In the genomic region with DNA sequence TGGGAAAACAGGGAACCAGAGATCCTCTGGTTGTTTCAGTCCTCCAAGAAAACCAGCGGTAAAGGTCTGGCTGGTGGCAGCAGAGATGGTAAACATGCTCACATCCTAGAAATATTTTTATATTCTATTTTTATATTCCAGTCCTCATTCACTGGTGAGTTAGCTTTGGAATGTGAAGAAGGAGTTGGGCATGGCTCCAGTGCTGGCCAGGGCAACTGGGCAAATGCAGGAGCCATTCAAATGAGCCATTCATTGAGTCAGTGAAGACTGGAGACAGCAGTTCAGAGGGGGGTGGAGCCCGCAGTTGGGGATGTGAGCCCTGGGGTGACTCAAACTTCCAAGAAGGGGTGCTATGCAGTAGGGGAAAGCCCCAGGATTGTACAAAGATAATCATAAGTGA, we compare ENCODE assay signal across 9 mouse cellular contexts. TPM values are rescaled to one million over a fixed set of nuclear protein-coding genes. Genes with fewer than 3 reads are reported as not detected.
DNase-seq lines count a peak whose midpoint lies in the region; ATAC-seq and TF ChIP-seq lines count a peak whose summit lies in the region.
"Had no signal": no experiment of that assay in that cellular context is flagged by ENCODE, and none has a peak within 500 bp of the region (broad histone marks: within the 10 kb centered on the region; RNA-seq: fewer than 3 reads in every experiment).

No protein-coding gene starts in this region.

- no peaks in the 10 kb centered on the region for H3K36me3 ChIP-seq in lung, postnatal 0 days (ENCODE audit: insufficient read depth, low read length)
- H3K36me3 ChIP-seq in midbrain, embryonic 11.5 days (ENCODE audit: control insufficient read depth, insufficient read depth, low read length): no peaks in the 10 kb centered on the region
- H3K36me3 ChIP-seq: limb, embryonic 13.5 days had no signal

- no peak overlapping the region for H3K27ac ChIP-seq in lung, postnatal 0 days (ENCODE audit: low read length)
- no peak overlapping the region for H3K27ac ChIP-seq in midbrain, embryonic 11.5 days (ENCODE audit: low read depth, low read length)
- H3K27ac ChIP-seq: limb, embryonic 13.5 days had no signal

- TF ChIP-seq EP300 in lung, postnatal 0 days (IDR thresholded peaks at IDR 0.05): no peak

- no peaks in the 10 kb centered on the region for H3K9me3 ChIP-seq in lung, postnatal 0 days (ENCODE audit: low read length)
- H3K9me3 ChIP-seq in midbrain, embryonic 11.5 days (ENCODE audit: control insufficient read depth, low read length): no peaks in the 10 kb centered on the region
- H3K9me3 ChIP-seq: limb, embryonic 13.5 days had no signal

- no peaks in the 10 kb centered on the region for H3K27me3 ChIP-seq in lung, postnatal 0 days (replicated peaks; ENCODE audit: insufficient read depth, low read length)
- H3K27me3 ChIP-seq in midbrain, embryonic 11.5 days (ENCODE audit: control insufficient read depth, insufficient read depth, low read length): no peaks in the 10 kb centered on the region

- no peak overlapping the region for H3K4me3 ChIP-seq in lung, postnatal 0 days (ENCODE audit: low read depth, low read length)
- H3K4me3 ChIP-seq in midbrain, embryonic 11.5 days (ENCODE audit: low read depth, low read length): no peak overlapping the region
- H3K4me3 ChIP-seq: limb, embryonic 13.5 days had no signal

- no peak for ATAC-seq in lung, postnatal 0 days
- no peak for ATAC-seq in midbrain, embryonic 11.5 days (ENCODE audit: low FRiP score)
- ATAC-seq in megakaryocyte progenitor cell, adult 5-6 weeks (replicated peaks; ENCODE audit: poor library complexity): no peak

- H3K4me1 ChIP-seq in lung, postnatal 0 days (ENCODE audit: insufficient read depth, low read depth, low read length): peaks cover 3% of the 10 kb centered on the region; the same call in 1 of the 2 replicates
- no peaks in the 10 kb centered on the region for H3K4me1 ChIP-seq in midbrain, embryonic 11.5 days (ENCODE audit: control insufficient read depth, insufficient read depth, low read length)
- H3K4me1 ChIP-seq: limb, embryonic 13.5 days had no signal

- TF ChIP-seq CTCF in lung, postnatal 0 days (IDR thresholded peaks at IDR 0.05): no peak

- peak; percentile 27 for DNase-seq in adrenal gland, adult 2 months
- DNase-seq in adrenal gland, adult 18-20 months (ENCODE audit: low spot score in 2 of 2): no peak
- peak; percentile 31 to 39 for DNase-seq in lung, adult 18-20 months
- no peak for DNase-seq in lung, postnatal 0 days (ENCODE audit: low spot score)
- peak; percentile 95 for DNase-seq in fibroblast of lung, adult 2 months (ENCODE audit: low read depth)
- peak; percentile 48 to 61 for DNase-seq in layer of hippocampus, postnatal 10 days (ENCODE audit: low spot score in 2 of 2)
- DNase-seq in midbrain, embryonic 11.5 days (ENCODE audit: low spot score, missing footprints): no peak

- no peak overlapping the region for H3K4me2 ChIP-seq in lung, postnatal 0 days (replicated peaks; ENCODE audit: low read depth, low read length)
- no peak overlapping the region for H3K4me2 ChIP-seq in midbrain, embryonic 11.5 days
- H3K4me2 ChIP-seq: limb, embryonic 13.5 days had no signal

- no peak overlapping the region for H3K9ac ChIP-seq in lung, postnatal 0 days (replicated peaks; ENCODE audit: low read depth)
- H3K9ac ChIP-seq in midbrain, embryonic 11.5 days (ENCODE audit: low read length): no peak overlapping the region
- H3K9ac ChIP-seq: limb, embryonic 13.5 days had no signal

- 50% methylated on average over 2 of the region's 2 CpGs for WGBS in lung, postnatal 0 days
- WGBS in midbrain, embryonic 11.5 days: 85% methylated on average over 2 of the region's 2 CpGs

RNA-seq across cellular contexts. Expression of gene Akr1b3, which starts 42.9 kb away (rescaled TPM):
- 100 to 1,000 TPM; 232 to 352 TPM for total RNA-seq in adrenal gland, adult 2 months (2021)
- polyA plus RNA-seq in adrenal gland, adult 2 months (2012; rRNA removed): 187 and 213 TPM in 2 replicates
- total RNA-seq in adrenal gland, adult 18-20 months (2021): 100 to 1,000 TPM; 302 to 310 TPM
- 96.9 and 106 TPM in 2 replicates for polyA plus RNA-seq in lung, postnatal 0 days (2015; fragmentation: Nextera tagmentation; extraction: Ambion mirVana)
- 10 to 100 TPM; 47.0 to 47.1 TPM for total RNA-seq in layer of hippocampus, postnatal 10 days (2021)
- polyA plus RNA-seq in midbrain, embryonic 11.5 days (2014; fragmentation: Nextera tagmentation; extraction: Ambion mirVana): 216 and 221 TPM in 2 replicates
- total RNA-seq in megakaryocyte progenitor cell, adult 5-6 weeks (2015): 266 and 287 TPM in 2 replicates
- total RNA-seq in megakaryocyte progenitor cell, adult 5-6 weeks (2017): 143 and 145 TPM in 2 replicates

Comparison
In these comparisons a context has a peak if more than half of its experiments do, and no peak if none do; other contexts are left out.
1. DNase-seq: peak in adrenal gland, adult 2 months (single experiment), lung, adult 18-20 months (2 of 2), fibroblast of lung, adult 2 months (single experiment) and layer of hippocampus, postnatal 10 days (2 of 2); none in adrenal gland, adult 18-20 months (0 of 2), lung, postnatal 0 days (single experiment) and midbrain, embryonic 11.5 days (single experiment).